Mouse (Mus musculus) granulocyte monocyte progenitor cell, adult 5-6 weeks (primary cell): ENCODE data around the gene Krt78. TPM values are rescaled to one million over a fixed set of nuclear protein-coding genes. Genes with fewer than 3 reads are reported as not detected.

Experiments
- ATAC-seq: replicated peaks from 2 replicates; pipeline ENCODE4 v1.8.0; 2016; ENCODE audit warnings: mild to moderate bottlenecking, moderate TSS enrichment, inconsistent platforms; ENCODE audit not compliant: poor library complexity, severe bottlenecking
- total RNA-seq, 2 experiments: library from RNA; stranded (forward) in 1 of 2; stranded (reverse) in 1 of 2; fragments of 200-712, 200-1000 nt in 1 of 2; fragments of >200 nt in 1 of 2; fragmentation: Nextera tagmentation in 1 of 2; gene quantifications; 2 replicates each; pipeline ENCODE4 v1.2.3; 2014 to 2017

Gene Krt78
- total RNA-seq, 2 experiments from 2014 or later, result not detected

- no peak for ATAC-seq
Observed at GRCm38 (mm10) chr15:101902171-101903149, 51.6 kb downstream of the Krt78 start.

Other genes starting within 250 kb of the Krt78 start
- not detected in 2 replicates for gene Krt5, start 241.4 kb downstream of the Krt78 start, total RNA-seq (2014; fragmentation: Nextera tagmentation)
- not detected in 2 replicates for gene Krt5, start 241.4 kb downstream of the Krt78 start, total RNA-seq (2017)
- gene Krt71, start 211.2 kb downstream of the Krt78 start, total RNA-seq (2014; fragmentation: Nextera tagmentation), result not detected in 2 replicates
- not detected in 2 replicates for gene Krt71, start 211.2 kb downstream of the Krt78 start, total RNA-seq (2017)
- not detected in 2 replicates for gene Krt72, start 167.8 kb downstream of the Krt78 start, total RNA-seq (2014; fragmentation: Nextera tagmentation)
- gene Krt72, start 167.8 kb downstream of the Krt78 start, total RNA-seq (2017), result not detected in 2 replicates
- not detected in 2 replicates for gene Krt73, start 151.9 kb downstream of the Krt78 start, total RNA-seq (2014; fragmentation: Nextera tagmentation)
- not detected in 2 replicates for gene Krt73, start 151.9 kb downstream of the Krt78 start, total RNA-seq (2017)
- not detected in 2 replicates for gene Krt2, start 136.1 kb downstream of the Krt78 start, total RNA-seq (2014; fragmentation: Nextera tagmentation)
- gene Krt2, start 136.1 kb downstream of the Krt78 start, total RNA-seq (2017), result not detected in 2 replicates
- not detected in 2 replicates for gene Krt1, start 103.5 kb downstream of the Krt78 start, total RNA-seq (2014; fragmentation: Nextera tagmentation)
- gene Krt1, start 103.5 kb downstream of the Krt78 start, total RNA-seq (2017), result not detected in 2 replicates
- not detected in 2 replicates for gene Krt77, start 84.6 kb downstream of the Krt78 start, total RNA-seq (2014; fragmentation: Nextera tagmentation)
- gene Krt77, start 84.6 kb downstream of the Krt78 start, total RNA-seq (2017), result not detected in 2 replicates
- not detected in 2 replicates for gene Krt76, start 61.4 kb downstream of the Krt78 start, total RNA-seq (2014; fragmentation: Nextera tagmentation)
- not detected in 2 replicates for gene Krt76, start 61.4 kb downstream of the Krt78 start, total RNA-seq (2017)
- not detected in 2 replicates for gene Krt4, start 29.6 kb downstream of the Krt78 start, total RNA-seq (2014; fragmentation: Nextera tagmentation)
- not detected in 2 replicates for gene Krt4, start 29.6 kb downstream of the Krt78 start, total RNA-seq (2017)
- gene Krt79, start 14.0 kb downstream of the Krt78 start, total RNA-seq (2014; fragmentation: Nextera tagmentation), result not detected in 2 replicates
- not detected in 2 replicates for gene Krt79, start 14.0 kb downstream of the Krt78 start, total RNA-seq (2017)
- 0.30 TPM in 1 of 2 replicates, not detected in the other for gene Krt8, start 50.2 kb upstream of the Krt78 start, total RNA-seq (2014; fragmentation: Nextera tagmentation)
- gene Krt8, start 50.2 kb upstream of the Krt78 start, total RNA-seq (2017), result 0.31 and 0.60 TPM in 2 replicates
- 11.4 and 20.2 TPM in 2 replicates for gene Krt18, start 73.9 kb upstream of the Krt78 start, total RNA-seq (2014; fragmentation: Nextera tagmentation)
- gene Krt18, start 73.9 kb upstream of the Krt78 start, total RNA-seq (2017), result 12.4 and 24.9 TPM in 2 replicates
- 244 and 264 TPM in 2 replicates for gene Eif4b, start 119.5 kb upstream of the Krt78 start, total RNA-seq (2014; fragmentation: Nextera tagmentation)
- 450 TPM in 2 replicates for gene Eif4b, start 119.5 kb upstream of the Krt78 start, total RNA-seq (2017)
- 0.17 TPM in 1 of 2 replicates, not detected in the other for gene Tns2, start 146.1 kb upstream of the Krt78 start, total RNA-seq (2014; fragmentation: Nextera tagmentation)
- gene Tns2, start 146.1 kb upstream of the Krt78 start, total RNA-seq (2017), result not detected in 2 replicates
- 10.9 and 12.6 TPM in 2 replicates for gene Spryd3, start 181.9 kb upstream of the Krt78 start, total RNA-seq (2014; fragmentation: Nextera tagmentation)
- gene Spryd3, start 181.9 kb upstream of the Krt78 start, total RNA-seq (2017), result 13.2 and 24.2 TPM in 2 replicates
- gene Igfbp6, start 190.1 kb upstream of the Krt78 start, total RNA-seq (2014; fragmentation: Nextera tagmentation), result not detected in 2 replicates
- gene Igfbp6, start 190.1 kb upstream of the Krt78 start, total RNA-seq (2017), result not detected in 2 replicates
- gene Soat2, start 196.2 kb upstream of the Krt78 start, total RNA-seq (2014; fragmentation: Nextera tagmentation), result 0.85 and 0.97 TPM in 2 replicates
- gene Soat2, start 196.2 kb upstream of the Krt78 start, total RNA-seq (2017), result 0.15 and 0.56 TPM in 2 replicates
- 48.7 and 68.9 TPM in 2 replicates for gene Zfp740, start 249.0 kb upstream of the Krt78 start, total RNA-seq (2014; fragmentation: Nextera tagmentation)
- gene Zfp740, start 249.0 kb upstream of the Krt78 start, total RNA-seq (2017), result 23.8 and 27.8 TPM in 2 replicates